Mouse (Mus musculus): ENCODE data around the gene Cdhr3. TPM values are rescaled to one million over a fixed set of nuclear protein-coding genes. Genes with fewer than 3 reads are reported as not detected.

The Cdhr3 gene
- polyA plus RNA-seq (2015; fragmentation: Nextera tagmentation; extraction: Ambion mirVana) = 0.28 and 0.55 TPM in 2 replicates

DNA sequence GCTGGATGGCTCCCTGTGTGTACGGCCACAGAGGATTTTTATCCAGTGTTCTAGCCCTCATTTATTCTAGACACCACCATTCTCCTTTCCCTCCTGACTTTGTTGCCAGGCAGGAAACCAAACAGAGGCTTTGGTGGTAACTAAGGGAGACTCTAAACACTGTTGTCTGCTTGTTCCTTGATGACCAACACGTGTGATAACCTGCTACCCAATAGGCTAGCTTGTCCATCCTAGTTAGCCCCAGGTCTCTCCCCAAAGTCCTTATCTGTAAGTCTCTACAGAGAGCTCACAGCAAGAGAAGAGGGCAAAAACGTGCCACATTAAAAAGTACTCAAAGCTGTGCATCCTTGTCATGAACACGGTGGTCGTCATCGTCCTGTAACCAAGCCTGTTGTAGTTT lies at the start of gene Cdhr3:
Cdhr3 (minus strand) TSS at position 101 of the 400 bp plus-strand sequence.
- Histone ChIP-seq H3K4me3 (ENCODE audit: low read length) (no peak within 1 kb of the TSS), H3K4me2 (ENCODE audit: low read depth, low read length) (no peak within 1 kb of the TSS), H3K9ac (ENCODE audit: low read length) (no peak within 1 kb of the TSS), H3K4me1 (ENCODE audit: control insufficient read depth, insufficient read depth, low read length) (0 out of 2 replicates have a peak, but pooled peaks cover 3% of the 10 kb centered on the region), H3K27me3 (ENCODE audit: control insufficient read depth, insufficient read depth, low read length) (no peaks in the 10 kb centered on the region), H3K27ac (ENCODE audit: low read length) (no peak within 1 kb of the TSS), H3K9me3 (replicated peaks; ENCODE audit: control insufficient read depth, low read length) (no peaks in the 10 kb centered on the region), H3K36me3 (ENCODE audit: control insufficient read depth, insufficient read depth) (no peaks in the 10 kb centered on the region)
- 68% methylated on average over 6 of the region's 6 CpGs for WGBS
- ATAC-seq (replicated peaks; ENCODE audit: extremely low read depth, insufficient read depth, low FRiP score) = no peak

DNA sequence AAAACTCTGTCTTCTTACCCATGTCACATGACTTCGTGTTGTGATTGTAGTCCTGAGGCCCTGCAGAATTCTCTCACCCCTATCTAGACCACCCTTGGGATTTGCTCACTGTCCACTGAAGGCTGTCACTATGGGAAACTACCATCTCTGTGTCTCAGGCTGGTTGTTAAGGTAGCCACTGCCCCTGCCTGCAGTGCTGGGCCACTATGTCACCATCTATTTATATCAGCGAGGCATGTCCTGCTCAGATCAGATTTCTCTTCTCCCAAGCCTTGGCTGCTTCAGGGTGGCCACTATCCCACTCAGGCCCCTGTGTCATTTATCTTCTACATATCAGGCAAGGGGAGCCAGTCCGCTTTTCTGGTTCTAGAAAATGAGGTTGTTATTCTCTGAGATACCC lies 46.4 kb upstream of the Cdhr3 start:
- no peaks in the 10 kb centered on the region for H3K27me3 ChIP-seq (ENCODE audit: control insufficient read depth, insufficient read depth, low read length)
- H3K4me2 ChIP-seq (ENCODE audit: low read depth, low read length) = no peak overlapping the region
- peak; percentile 78 for ATAC-seq (replicated peaks; ENCODE audit: extremely low read depth, insufficient read depth, low FRiP score)
- peak overlapping the region; percentile 30; the same call in 1 of the 2 replicates for H3K27ac ChIP-seq (ENCODE audit: low read length)
- no peak overlapping the region for H3K4me3 ChIP-seq (ENCODE audit: low read length)
- 33% methylated on average over 3 of the region's 3 CpGs for WGBS
- H3K4me1 ChIP-seq (ENCODE audit: control insufficient read depth, insufficient read depth, low read length) = peaks cover 11% of the 10 kb centered on the region
- no peak overlapping the region; the same call in 1 of the 2 replicates for H3K9ac ChIP-seq (ENCODE audit: low read length)
- no peaks in the 10 kb centered on the region for H3K36me3 ChIP-seq (ENCODE audit: control insufficient read depth, insufficient read depth)
- H3K9me3 ChIP-seq (replicated peaks; ENCODE audit: control insufficient read depth, low read length) = no peaks in the 10 kb centered on the region

DNA sequence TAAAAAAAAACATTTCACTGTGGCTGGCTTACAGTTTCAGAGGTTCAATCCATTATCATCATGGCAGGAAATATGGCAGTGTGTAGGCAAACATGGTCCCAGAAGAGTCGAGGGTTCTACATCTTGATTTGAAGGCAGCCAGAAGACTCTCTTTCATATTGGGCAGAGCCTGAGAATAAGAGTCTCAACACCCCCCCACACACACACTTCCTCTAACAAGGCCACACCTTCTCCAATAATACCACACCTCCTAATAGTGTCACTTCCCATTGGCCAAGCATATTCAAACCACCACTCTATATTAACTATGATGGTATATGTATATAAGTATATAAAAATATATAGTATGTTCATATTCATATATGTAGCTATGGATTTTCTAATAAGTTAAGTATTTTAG lies 45.2 kb upstream of the Cdhr3 start:
- ATAC-seq (replicated peaks; ENCODE audit: extremely low read depth, insufficient read depth, low FRiP score) = no peak
- H3K4me3 ChIP-seq (ENCODE audit: low read length) = no peak overlapping the region
- peaks cover 11% of the 10 kb centered on the region for H3K4me1 ChIP-seq (ENCODE audit: control insufficient read depth, insufficient read depth, low read length)
- no peak overlapping the region for H3K9ac ChIP-seq (ENCODE audit: low read length)
- WGBS = 68% methylated on average over 1 of the region's 1 CpGs
- no peaks in the 10 kb centered on the region for H3K9me3 ChIP-seq (replicated peaks; ENCODE audit: control insufficient read depth, low read length)
- H3K4me2 ChIP-seq (ENCODE audit: low read depth, low read length) = no peak overlapping the region
- H3K27ac ChIP-seq (ENCODE audit: low read length) = no peak overlapping the region
- no peaks in the 10 kb centered on the region for H3K27me3 ChIP-seq (ENCODE audit: control insufficient read depth, insufficient read depth, low read length)
- H3K36me3 ChIP-seq (ENCODE audit: control insufficient read depth, insufficient read depth) = no peaks in the 10 kb centered on the region

GRCm38 (mm10) chr12:33131796-33132195 lies 39.1 kb upstream of the Cdhr3 start:
- Histone ChIP-seq H3K4me3 (ENCODE audit: low read length) (no peak overlapping the region), H3K27ac (ENCODE audit: low read length) (peak overlapping the region; percentile 32; the same call in 1 of the 2 replicates), H3K4me2 (ENCODE audit: low read depth, low read length) (no peak overlapping the region), H3K9me3 (replicated peaks; ENCODE audit: control insufficient read depth, low read length) (no peaks in the 10 kb centered on the region), H3K4me1 (ENCODE audit: control insufficient read depth, insufficient read depth, low read length) (peaks cover 5% of the 10 kb centered on the region), H3K9ac (ENCODE audit: low read length) (no peak overlapping the region), H3K27me3 (ENCODE audit: control insufficient read depth, insufficient read depth, low read length) (no peaks in the 10 kb centered on the region), H3K36me3 (ENCODE audit: control insufficient read depth, insufficient read depth) (no peaks in the 10 kb centered on the region)
- ATAC-seq (replicated peaks; ENCODE audit: extremely low read depth, insufficient read depth, low FRiP score) = 0 out of 2 replicates have a peak, but pooled peaks have one; percentile 42
- 54% methylated on average over 7 of the region's 7 CpGs for WGBS

- H3K9ac ChIP-seq (ENCODE audit: low read length) = no peak overlapping the region
- H3K27ac ChIP-seq (ENCODE audit: low read length) = no peak overlapping the region
- H3K4me2 ChIP-seq (ENCODE audit: low read depth, low read length) = no peak overlapping the region
- 62% methylated on average over 8 of the region's 8 CpGs for WGBS
- H3K4me1 ChIP-seq (ENCODE audit: control insufficient read depth, insufficient read depth, low read length) = peaks cover 5% of the 10 kb centered on the region
- H3K36me3 ChIP-seq (ENCODE audit: control insufficient read depth, insufficient read depth) = no peaks in the 10 kb centered on the region
- no peaks in the 10 kb centered on the region for H3K27me3 ChIP-seq (ENCODE audit: control insufficient read depth, insufficient read depth, low read length)
- ATAC-seq (replicated peaks; ENCODE audit: extremely low read depth, insufficient read depth, low FRiP score) = no peak
- H3K4me3 ChIP-seq (ENCODE audit: low read length) = no peak overlapping the region
- H3K9me3 ChIP-seq (replicated peaks; ENCODE audit: control insufficient read depth, low read length) = no peaks in the 10 kb centered on the region
Measured at GRCm38 (mm10) chr12:33130401-33130800, 37.7 kb upstream of the Cdhr3 start.

DNA sequence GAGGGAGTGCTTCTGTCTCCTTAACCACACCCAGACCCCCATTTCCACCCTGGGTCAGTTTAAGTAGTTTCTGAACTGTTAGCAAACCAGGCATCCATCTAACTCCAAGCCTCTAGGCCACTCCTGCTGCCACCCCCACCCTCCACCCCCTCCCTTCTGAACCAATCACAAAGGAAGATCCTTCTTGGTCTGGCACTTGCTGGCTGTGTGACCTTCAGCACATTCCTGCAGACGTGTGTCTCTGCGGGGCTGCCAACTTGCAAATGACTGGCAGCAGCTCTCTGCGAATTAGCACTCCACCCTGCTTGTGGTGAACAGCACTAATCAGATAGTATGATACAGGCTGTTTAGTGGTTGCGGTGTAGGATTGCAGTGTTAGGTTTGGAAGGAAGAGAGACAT lies 36.7 kb upstream of the Cdhr3 start:
- no peak overlapping the region for H3K9ac ChIP-seq (ENCODE audit: low read length)
- H3K4me2 ChIP-seq (ENCODE audit: low read depth, low read length) = no peak overlapping the region
- no peak overlapping the region for H3K27ac ChIP-seq (ENCODE audit: low read length)
- no peaks in the 10 kb centered on the region for H3K9me3 ChIP-seq (replicated peaks; ENCODE audit: control insufficient read depth, low read length)
- no peaks in the 10 kb centered on the region for H3K27me3 ChIP-seq (ENCODE audit: control insufficient read depth, insufficient read depth, low read length)
- peaks cover 5% of the 10 kb centered on the region for H3K4me1 ChIP-seq (ENCODE audit: control insufficient read depth, insufficient read depth, low read length)
- no peak overlapping the region for H3K4me3 ChIP-seq (ENCODE audit: low read length)
- H3K36me3 ChIP-seq (ENCODE audit: control insufficient read depth, insufficient read depth) = no peaks in the 10 kb centered on the region
- ATAC-seq (replicated peaks; ENCODE audit: extremely low read depth, insufficient read depth, low FRiP score) = peak; percentile 38; the same call in 1 of the 2 replicates
- 10% methylated on average over 4 of the region's 4 CpGs for WGBS

GRCm38 (mm10) chr12:33128702-33129101 lies 36.0 kb upstream of the Cdhr3 start:
- 67% methylated on average over 7 of the region's 7 CpGs for WGBS

DNA sequence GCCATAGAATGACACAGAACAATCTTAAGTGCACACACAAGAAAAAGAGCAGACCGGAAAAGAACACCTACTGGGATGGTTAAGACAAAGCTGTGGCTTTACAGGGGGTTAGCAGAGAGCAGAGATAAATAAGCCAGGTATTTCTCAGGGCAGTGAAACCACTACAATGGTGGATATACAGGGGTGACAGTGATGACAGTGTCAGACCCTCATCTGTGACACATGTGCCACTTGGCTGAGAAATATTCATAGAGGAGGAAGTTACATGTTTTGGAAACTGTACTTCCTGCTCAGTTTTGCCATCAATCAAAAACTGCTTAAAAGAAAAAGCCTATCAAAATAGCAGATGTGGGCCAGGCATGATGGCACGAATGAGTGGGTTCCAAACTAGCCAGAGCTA lies 35.4 kb upstream of the Cdhr3 start:
- Histone ChIP-seq H3K4me1 (ENCODE audit: control insufficient read depth, insufficient read depth, low read length) (peaks cover 5% of the 10 kb centered on the region), H3K36me3 (ENCODE audit: control insufficient read depth, insufficient read depth) (no peaks in the 10 kb centered on the region), H3K27me3 (ENCODE audit: control insufficient read depth, insufficient read depth, low read length) (no peaks in the 10 kb centered on the region), H3K4me2 (ENCODE audit: low read depth, low read length) (no peak overlapping the region), H3K9ac (ENCODE audit: low read length) (no peak overlapping the region), H3K9me3 (replicated peaks; ENCODE audit: control insufficient read depth, low read length) (no peaks in the 10 kb centered on the region), H3K4me3 (ENCODE audit: low read length) (no peak overlapping the region), H3K27ac (ENCODE audit: low read length) (no peak overlapping the region)
- ATAC-seq (replicated peaks; ENCODE audit: extremely low read depth, insufficient read depth, low FRiP score) = no peak
- 74% methylated on average over 2 of the region's 2 CpGs for WGBS

More at GRCm38 (mm10) chr12:33128702-33129101, 36.0 kb upstream of the Cdhr3 start:
- Histone ChIP-seq H3K9ac (ENCODE audit: low read length) (no peak overlapping the region), H3K4me3 (ENCODE audit: low read length) (no peak overlapping the region), H3K27me3 (ENCODE audit: control insufficient read depth, insufficient read depth, low read length) (no peaks in the 10 kb centered on the region), H3K4me1 (ENCODE audit: control insufficient read depth, insufficient read depth, low read length) (peaks cover 5% of the 10 kb centered on the region), H3K9me3 (replicated peaks; ENCODE audit: control insufficient read depth, low read length) (no peaks in the 10 kb centered on the region), H3K27ac (ENCODE audit: low read length) (no peak overlapping the region), H3K36me3 (ENCODE audit: control insufficient read depth, insufficient read depth) (no peaks in the 10 kb centered on the region), H3K4me2 (ENCODE audit: low read depth, low read length) (no peak overlapping the region)
- no peak for ATAC-seq (replicated peaks; ENCODE audit: extremely low read depth, insufficient read depth, low FRiP score)

- Histone ChIP-seq H3K4me1 (ENCODE audit: control insufficient read depth, insufficient read depth, low read length) (peaks cover 5% of the 10 kb centered on the region), H3K4me2 (ENCODE audit: low read depth, low read length) (no peak overlapping the region), H3K36me3 (ENCODE audit: control insufficient read depth, insufficient read depth) (no peaks in the 10 kb centered on the region), H3K4me3 (ENCODE audit: low read length) (no peak overlapping the region), H3K27ac (ENCODE audit: low read length) (no peak overlapping the region), H3K27me3 (ENCODE audit: control insufficient read depth, insufficient read depth, low read length) (no peaks in the 10 kb centered on the region), H3K9ac (ENCODE audit: low read length) (no peak overlapping the region), H3K9me3 (replicated peaks; ENCODE audit: control insufficient read depth, low read length) (no peaks in the 10 kb centered on the region)
- ATAC-seq (replicated peaks; ENCODE audit: extremely low read depth, insufficient read depth, low FRiP score) = no peak
Measured at GRCm38 (mm10) chr12:33126243-33126642, 33.6 kb upstream of the Cdhr3 start.
